7 mouse cellular contexts compared by ENCODE assay signal in genomic region chr1:124041559-124041958, GRCm38 (mm10). TPM values are rescaled to one million over a fixed set of nuclear protein-coding genes. Genes with fewer than 3 reads are reported as not detected.
DNase-seq lines count a peak whose midpoint lies in the region; TF ChIP-seq lines count a peak whose summit lies in the region.

No protein-coding gene starts in this region.

- TF ChIP-seq RAD21 in MEL (IDR thresholded peaks at IDR 0.05; ENCODE audit: low read depth, low read length): peak; percentile 15

- peak; percentile 67 for TF ChIP-seq CTCF in left cerebral cortex, adult 2 months (IDR thresholded peaks at IDR 0.05)
- TF ChIP-seq CTCF in MEL (IDR thresholded peaks at IDR 0.05 in 2 of 3, conservative IDR thresholded peaks at IDR 0.05 in 1 of 3; ENCODE audit: control insufficient read depth in 1 of 3, insufficient read depth in 1 of 3, low read depth in 2 of 3, low read length in 3 of 3, poor library complexity in 1 of 3, severe bottlenecking in 1 of 3): peak in 2 of 3 experiments; percentile 5 to 23; a peak in 2 of 6 replicates

- no peak for TF ChIP-seq EP300 in MEL (IDR thresholded peaks at IDR 0.05; ENCODE audit: low read depth in 1 of 2, low read length in 2 of 2)

- no peaks in the 10 kb centered on the region for H3K9me3 ChIP-seq in MEL (replicated peaks; ENCODE audit: insufficient read depth, low read length)

- H3K36me3 ChIP-seq in MEL (ENCODE audit: control insufficient read depth in 1 of 2, insufficient read depth in 2 of 2, low read length in 2 of 2): no peaks in the 10 kb centered on the region

- H3K4me3 ChIP-seq in left cerebral cortex, adult 2 months: no peak overlapping the region
- H3K4me3 ChIP-seq in MEL (ENCODE audit: control insufficient read depth in 1 of 2, insufficient read depth in 1 of 2, low read depth in 2 of 2, low read length in 2 of 2): no peak overlapping the region

- H3K4me1 ChIP-seq in MEL (ENCODE audit: control insufficient read depth in 1 of 2, insufficient read depth in 2 of 2, low read length in 2 of 2): no peaks in the 10 kb centered on the region

- TF ChIP-seq POLR2A in MEL (IDR thresholded peaks at IDR 0.05; ENCODE audit: control insufficient read depth in 1 of 2, insufficient read depth in 1 of 2, low read depth in 1 of 2, low read length in 2 of 2, poor library complexity in 1 of 2): no peak

- peak; percentile 32 to 33 for DNase-seq in left cerebral cortex, adult 2 months (ENCODE audit: extremely low spot score in 1 of 2, low spot score in 2 of 2)
- no peak for DNase-seq in left cerebral cortex, postnatal 36 days (ENCODE audit: low spot score in 2 of 2)
- peak; percentile 5 for DNase-seq in MEL (ENCODE audit: low read depth, low spot score)
- DNase-seq in brain, adult 2 months (ENCODE audit: low read depth, low spot score): peak; percentile 84
- peak; percentile 37 to 49 for DNase-seq in kidney, postnatal 4 days
- no peak for DNase-seq in yolk sac, embryonic 10.5 days (ENCODE audit: low spot score)
- DNase-seq in heart, adult 9 months (ENCODE audit: low spot score in 2 of 2): no peak

- no peaks in the 10 kb centered on the region for H3K79me2 ChIP-seq in MEL (ENCODE audit: control insufficient read depth, insufficient read depth, low read length, poor library complexity)

- H3K9ac ChIP-seq in MEL (ENCODE audit: control insufficient read depth, low read depth, low read length, poor library complexity, severe bottlenecking): no peak overlapping the region

- no peak overlapping the region for H3K27ac ChIP-seq in left cerebral cortex, adult 2 months
- no peak overlapping the region for H3K27ac ChIP-seq in MEL (ENCODE audit: control insufficient read depth, low read depth, low read length)

- intact Hi-C loops in left cerebral cortex, adult 2 months (cut with DNase I): loop anchor here (5.0 to 10.0 kb wide), 4 partner anchors 64 to 1333 kb away; no protein-coding TSS in a partner anchor
- intact Hi-C loops in left cerebral cortex, postnatal 36 days (cut with DNase I): loop anchor here (5.0 kb wide), 2 partner anchors 69 to 139 kb away; no protein-coding TSS in a partner anchor

- no peaks in the 10 kb centered on the region for H3K27me3 ChIP-seq in MEL (ENCODE audit: control insufficient read depth in 1 of 2, insufficient read depth in 2 of 2, low read length in 2 of 2)

TF ChIP-seq in MEL, 35 proteins besides CTCF, POLR2A, EP300 and RAD21:
- TF ChIP-seq TBP (IDR thresholded peaks at IDR 0.05; ENCODE audit: low read depth, low read length) (no peak), SMC3 (IDR thresholded peaks at IDR 0.05; ENCODE audit: low read depth, low read length) (peak; percentile 19; the same call in 1 of the 2 replicates)

RNA-seq across cellular contexts. Expression of gene Dpp10, which starts 3.8 kb away (rescaled TPM):
- 100 to 1,000 TPM; 140 to 145 TPM for total RNA-seq in left cerebral cortex, adult 2 months (2021)
- 100 to 1,000 TPM; 141 to 146 TPM for total RNA-seq in left cerebral cortex, postnatal 36 days (2021)
- not detected in 2 replicates for total RNA-seq in MEL (2012; rRNA removed)
- polyA plus RNA-seq in MEL (2012; ENCODE audit: insufficient read depth in 1 of 2, insufficient read length in 2 of 2, low read depth in 1 of 2, low replicate concordance in 2 of 2, missing spikeins in 1 of 2): not detected

Comparison
In these comparisons a context has a peak if more than half of its experiments do, and no peak if none do; other contexts are left out.
1. DNase-seq: peak in left cerebral cortex, adult 2 months (2 of 2), MEL (single experiment), brain, adult 2 months (single experiment) and kidney, postnatal 4 days (2 of 2); none in left cerebral cortex, postnatal 36 days (0 of 2), yolk sac, embryonic 10.5 days (single experiment) and heart, adult 9 months (0 of 2).
2. RNA of gene Dpp10, which starts 3.8 kb away (total RNA-seq): 141 to 146 TPM in left cerebral cortex, postnatal 36 days and 140 to 145 TPM in left cerebral cortex, adult 2 months; not detected in MEL; every median in the first group is over 100 times any median in the second.